Mouse (Mus musculus) adrenal gland, postnatal 25 days (tissue): ENCODE data around the gene Rai14. TPM values are rescaled to one million over a fixed set of nuclear protein-coding genes. Genes with fewer than 3 reads are reported as not detected.
A peak's percentile ranks its signal among the peaks of the same experiment; 100 is the strongest.
"Not testable (repeated sequence)": the region's sequence is repeated elsewhere in the genome, so short reads cannot be mapped to it uniquely, and the experiment has no call there.

Experiments used
- DNase-seq: peaks from one replicate; pipeline ENCODE4 v3.0.0; 2021; ENCODE audit warnings: mixed read lengths
- total RNA-seq: library from RNA; stranded (reverse); gene quantifications from 2 replicates; pipeline ENCODE4 v1.2.3, GENCODE M21; 2021

The Rai14 gene
- total RNA-seq, 1 experiment from 2014 or later, result 23.6 TPM

DNA sequence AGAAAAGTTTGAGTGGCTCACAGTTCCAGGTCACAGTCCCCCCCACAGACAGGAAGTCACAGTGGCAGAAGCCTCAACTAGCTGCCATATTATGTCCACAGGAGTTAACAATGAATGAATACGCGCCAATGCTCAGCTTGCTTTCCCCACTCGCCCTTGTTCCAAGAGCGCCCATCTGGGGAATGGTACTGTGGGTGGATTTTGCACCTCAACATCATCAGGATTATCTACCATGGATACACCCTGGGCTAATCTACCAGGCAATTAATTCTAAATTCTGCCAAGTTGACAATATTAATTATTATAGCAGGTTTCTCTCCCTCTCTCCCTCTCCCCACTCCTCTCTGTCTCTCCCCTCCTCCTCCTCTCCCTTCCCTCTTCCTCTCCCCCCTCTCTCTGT is 105.3 kb downstream of the Rai14 start:
- DNase-seq, result no peak

GRCm38 (mm10) chr15:10608508-10609098 is 105.8 kb downstream of the Rai14 start:
- DNase-seq, result no peak

DNA sequence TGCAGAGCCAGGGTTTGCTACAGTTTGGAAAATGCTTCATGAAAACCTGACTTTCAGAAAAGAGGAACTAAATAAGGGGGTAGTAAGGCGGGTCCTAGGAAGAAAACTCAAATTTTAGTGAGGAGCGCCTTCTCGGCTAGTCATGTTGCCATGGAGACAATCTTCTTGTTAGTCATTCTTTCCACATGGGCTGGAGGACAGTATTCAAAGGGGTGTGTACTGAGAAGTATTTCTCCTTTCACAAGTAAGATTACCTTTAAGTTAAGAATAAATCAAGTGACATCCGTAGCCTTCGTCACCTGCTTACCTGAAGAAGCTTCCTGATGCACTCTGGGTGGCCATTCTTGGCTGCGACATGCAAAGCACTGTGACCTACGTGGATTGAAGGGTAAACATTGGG is 115.0 kb downstream of the Rai14 start:
- no peak for DNase-seq

DNA sequence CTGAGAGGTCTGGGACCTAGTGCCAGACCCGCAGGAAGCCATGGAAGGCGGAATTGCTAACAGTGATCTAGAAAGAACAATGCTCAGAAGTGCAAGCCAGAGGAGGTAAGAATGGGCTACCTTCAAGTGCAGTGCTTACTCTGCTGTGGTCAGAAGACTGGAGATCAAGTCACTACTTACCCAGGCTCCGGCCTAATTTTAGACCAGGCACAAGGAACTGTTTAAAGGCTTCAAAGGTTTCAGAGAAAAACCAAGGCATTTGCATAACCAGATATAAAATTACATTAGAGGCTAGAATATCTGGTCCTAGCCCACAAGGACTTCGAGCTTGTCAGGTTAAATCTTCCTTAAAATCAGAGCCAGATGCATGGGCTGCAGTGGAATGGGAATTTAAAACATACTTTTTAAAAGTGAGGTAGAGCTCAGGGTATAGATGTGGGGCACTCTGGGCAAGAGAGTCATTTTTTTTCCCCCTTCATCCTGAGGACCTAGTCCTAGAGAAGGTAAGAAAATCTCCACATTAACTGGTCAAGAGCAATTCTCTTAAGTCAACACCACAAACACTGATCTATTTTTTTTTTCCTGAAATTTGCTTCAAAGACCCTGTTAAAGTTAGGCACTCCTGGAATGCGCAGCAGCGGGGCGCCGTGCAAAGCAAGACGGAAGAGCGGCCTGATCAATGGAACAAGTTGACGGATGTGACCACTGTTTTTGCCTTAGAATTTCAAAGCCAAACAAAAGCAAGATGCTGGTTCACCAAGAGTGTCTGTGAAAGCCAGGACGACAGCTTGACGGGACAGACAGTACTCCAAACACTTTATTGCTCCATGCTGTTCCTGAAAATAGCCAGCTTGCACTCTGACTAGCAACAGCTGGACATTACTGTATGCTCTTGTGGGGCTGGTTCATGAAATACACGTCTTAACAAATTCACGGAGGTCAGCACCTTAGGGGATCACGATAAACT is 115.9 kb downstream of the Rai14 start:
- DNase-seq, result no peak

DNA sequence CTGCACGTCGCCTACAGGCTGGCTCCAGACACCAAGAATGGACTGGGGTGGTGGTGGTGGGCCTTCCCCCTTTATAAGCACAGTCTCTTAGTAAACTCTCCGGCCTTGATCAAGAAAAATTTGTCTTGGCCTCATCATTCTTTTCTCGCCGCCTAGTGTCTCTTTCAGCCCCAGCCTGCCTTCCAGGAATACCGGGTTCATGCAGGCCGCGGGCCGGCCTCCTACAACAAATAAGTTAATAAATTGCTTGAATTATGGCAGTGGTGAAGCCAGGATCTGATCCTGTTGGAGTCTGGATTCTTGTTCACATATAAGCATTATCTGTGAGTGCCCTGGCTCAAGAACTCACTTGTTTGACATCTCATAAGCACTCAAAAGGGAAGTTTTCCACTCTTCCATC is 117.6 kb downstream of the Rai14 start:
- no peak for DNase-seq

- DNase-seq, result no peak
These were observed 119.0 kb downstream of the Rai14 start for GRCm38 (mm10) chr15:10595408-10595807.

GRCm38 (mm10) chr15:10594910-10595309 is 119.5 kb downstream of the Rai14 start:
- DNase-seq, result no peak

DNA sequence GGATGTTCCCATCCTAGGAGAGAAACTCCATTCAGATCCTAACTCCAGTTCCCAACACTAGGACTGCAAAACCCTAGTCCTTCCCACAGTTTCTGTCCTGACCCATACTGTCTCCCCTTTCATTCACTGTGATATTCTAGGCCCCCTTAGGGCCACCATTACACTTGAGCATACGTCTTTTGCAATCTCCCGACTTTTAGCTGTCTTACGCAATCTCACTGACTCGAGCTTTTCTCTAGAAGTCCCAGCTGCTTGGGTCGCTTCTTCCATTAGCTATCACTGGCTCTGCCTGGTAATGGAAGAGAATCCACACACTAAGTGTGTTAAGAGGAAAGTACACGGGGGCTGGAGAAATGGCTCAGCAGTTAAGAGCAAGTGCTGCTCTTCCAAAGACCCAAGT is 121.3 kb downstream of the Rai14 start:
- DNase-seq, result no peak

DNA sequence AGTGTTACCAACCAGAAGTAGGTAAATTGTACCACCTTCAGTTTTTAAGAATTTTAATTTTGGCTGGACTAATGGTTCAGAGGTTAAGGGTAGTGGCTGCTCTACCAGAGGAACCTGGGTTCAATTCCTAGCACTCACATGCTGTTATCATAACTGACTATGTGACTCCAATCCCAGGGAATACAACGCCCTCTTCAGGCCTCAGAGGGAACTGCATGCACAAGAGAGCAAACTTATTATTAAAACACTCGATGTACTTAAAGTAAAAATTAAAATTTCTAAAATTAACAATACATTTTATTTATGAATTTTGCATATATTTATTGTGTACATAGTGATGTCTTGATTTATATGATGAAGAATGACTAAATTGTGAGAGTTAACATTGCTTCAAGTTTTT is 127.9 kb downstream of the Rai14 start:
- DNase-seq, result no peak

DNA sequence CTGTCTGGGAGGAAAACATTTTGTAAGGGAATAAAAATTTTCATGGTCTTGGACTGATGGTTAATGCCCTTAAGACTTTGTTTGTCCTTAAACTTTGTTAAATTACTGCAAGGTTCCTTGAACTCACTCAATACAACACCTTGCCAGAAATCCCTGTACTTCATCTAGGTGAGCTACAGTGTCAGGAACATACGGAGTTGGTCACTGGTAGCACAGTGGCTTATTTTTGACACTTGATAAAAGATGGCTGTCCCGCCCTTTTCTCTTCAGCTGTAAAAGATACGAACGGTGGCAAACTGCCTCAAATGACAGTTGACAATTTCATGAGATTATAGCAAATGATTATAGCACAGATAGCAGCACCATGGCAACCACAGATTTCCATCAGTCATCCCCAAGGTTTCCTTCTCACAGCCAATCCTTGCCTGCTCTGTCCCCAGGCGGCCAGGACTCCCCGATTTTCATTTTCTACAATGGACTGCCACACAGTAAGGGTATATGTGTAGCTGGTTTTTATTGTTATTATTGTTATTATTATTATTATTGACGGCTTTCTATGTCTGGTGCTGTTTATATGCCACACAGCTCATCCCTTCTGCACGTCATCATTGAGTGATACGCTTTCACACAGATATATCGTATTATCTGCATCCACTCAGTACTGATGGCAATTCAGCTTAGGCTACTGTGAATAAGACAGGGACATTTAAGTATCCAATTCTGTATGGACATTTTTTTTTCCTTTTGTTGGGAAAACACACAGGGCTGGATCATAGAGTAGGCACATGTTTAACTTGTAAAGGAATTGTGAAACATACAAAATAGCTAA is 129.9 kb downstream of the Rai14 start:
- DNase-seq, result no peak

DNA sequence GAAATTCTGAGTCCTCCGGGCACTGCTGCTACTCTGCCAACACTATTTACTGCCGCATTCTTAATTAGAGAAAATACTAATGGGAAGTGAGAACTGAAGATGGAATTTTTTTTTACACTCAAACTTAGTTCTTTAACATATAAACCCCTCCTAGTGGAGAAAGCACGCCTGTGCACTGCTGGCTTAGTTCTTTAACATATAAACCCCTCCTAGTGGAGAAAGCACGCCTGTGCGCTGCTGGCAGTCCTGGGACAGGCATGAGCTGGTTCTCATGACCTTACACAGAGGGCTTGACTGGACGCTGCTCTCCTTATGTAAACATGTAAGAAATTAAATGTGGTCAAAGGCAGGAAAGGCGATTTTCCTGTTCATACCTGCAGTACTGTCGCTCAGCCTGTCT is 131.0 kb downstream of the Rai14 start:
- peak; percentile 40 for DNase-seq

DNA sequence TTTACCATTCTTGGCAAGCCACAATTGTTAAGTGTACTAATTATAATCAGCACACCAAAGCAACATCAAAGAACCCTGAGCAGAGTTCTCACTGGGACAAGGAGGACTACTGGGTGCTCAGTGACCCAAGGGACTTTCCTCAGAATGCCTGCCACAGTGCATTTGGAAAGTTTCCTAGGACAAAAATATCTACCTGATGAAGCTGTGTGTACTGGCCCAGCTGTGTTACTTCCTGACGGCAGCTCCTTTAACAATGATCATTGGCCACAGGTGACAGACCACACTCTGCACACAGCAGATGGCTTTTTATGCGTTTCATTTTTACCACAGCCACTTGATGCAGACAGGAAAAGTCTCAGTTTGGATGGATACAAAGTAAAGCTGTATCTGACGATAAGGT is 135.3 kb downstream of the Rai14 start:
- no peak for DNase-seq

- no peak for DNase-seq
These were observed 147.9 kb downstream of the Rai14 start for GRCm38 (mm10) chr15:10566486-10566885.

- DNase-seq, result no peak
These were observed 150.2 kb downstream of the Rai14 start for GRCm38 (mm10) chr15:10564201-10564600.

- no peak for DNase-seq
These were observed 152.1 kb downstream of the Rai14 start for GRCm38 (mm10) chr15:10562281-10562680.

DNA sequence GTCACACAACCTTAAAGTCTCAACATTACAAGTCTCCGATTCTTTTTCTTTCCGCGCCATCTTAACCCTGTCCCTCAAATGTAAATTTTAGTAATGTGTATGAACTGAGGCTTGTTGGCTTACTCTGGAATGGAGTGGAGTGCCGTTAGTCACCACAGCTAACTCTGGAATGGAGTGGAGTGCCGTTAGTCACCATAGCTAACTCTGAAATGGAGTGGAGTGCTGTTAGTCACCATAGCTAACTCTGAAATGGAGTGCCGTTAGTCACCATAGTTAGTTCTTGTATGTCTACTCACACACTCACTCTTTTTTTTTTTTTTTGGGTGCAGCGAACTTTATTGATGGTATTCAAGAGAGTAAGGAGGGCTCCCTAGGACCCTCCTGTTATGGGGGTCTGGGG is 154.4 kb downstream of the Rai14 start:
- no peak for DNase-seq

GRCm38 (mm10) chr15:10558465-10558864 is 156.0 kb downstream of the Rai14 start, which contains the start of gene Ttc23l:
Ttc23l (minus strand) TSS chr15:10558668.
- no peak for DNase-seq

GRCm38 (mm10) chr15:10554336-10554735 is 160.1 kb downstream of the Rai14 start:
- DNase-seq, result no peak

DNA sequence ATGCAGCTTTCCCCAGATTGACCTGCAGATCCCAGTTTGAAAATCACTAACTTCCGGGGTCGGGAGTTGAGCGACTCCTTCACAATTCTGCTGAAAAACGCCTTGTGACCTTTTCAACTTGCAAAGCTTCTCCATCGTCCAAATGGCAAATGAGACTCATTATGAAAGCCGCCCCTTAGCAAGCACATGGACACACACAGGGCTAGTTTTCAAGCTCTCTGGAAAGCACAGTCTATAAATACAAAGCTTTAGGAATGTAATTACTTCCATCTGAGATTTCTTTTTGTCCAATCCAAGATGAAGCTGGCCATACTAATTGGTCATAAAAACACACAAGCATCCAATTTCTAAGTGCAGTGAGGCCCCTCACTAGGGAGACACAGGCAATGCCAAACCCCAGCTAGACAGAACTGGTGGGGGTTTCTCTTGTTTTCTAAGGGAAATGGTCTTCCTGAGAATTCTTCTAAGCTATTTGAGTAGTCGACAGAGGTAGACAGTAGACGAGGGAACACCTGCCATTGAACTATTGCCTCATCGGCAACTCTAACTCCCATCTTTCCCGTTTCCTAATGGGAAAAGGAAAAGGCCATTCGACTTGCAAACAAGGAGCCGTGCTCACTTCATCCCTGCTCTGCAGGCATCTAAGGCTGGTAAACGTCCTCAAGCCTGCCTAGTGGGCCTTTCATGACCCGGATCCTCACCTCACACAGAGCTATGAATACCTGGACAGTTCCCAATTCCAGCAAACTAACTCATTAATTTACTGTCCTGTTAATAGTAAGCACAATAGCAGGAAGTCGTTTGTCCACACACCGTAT is 173.9 kb downstream of the Rai14 start:
- DNase-seq, result no peak

DNA sequence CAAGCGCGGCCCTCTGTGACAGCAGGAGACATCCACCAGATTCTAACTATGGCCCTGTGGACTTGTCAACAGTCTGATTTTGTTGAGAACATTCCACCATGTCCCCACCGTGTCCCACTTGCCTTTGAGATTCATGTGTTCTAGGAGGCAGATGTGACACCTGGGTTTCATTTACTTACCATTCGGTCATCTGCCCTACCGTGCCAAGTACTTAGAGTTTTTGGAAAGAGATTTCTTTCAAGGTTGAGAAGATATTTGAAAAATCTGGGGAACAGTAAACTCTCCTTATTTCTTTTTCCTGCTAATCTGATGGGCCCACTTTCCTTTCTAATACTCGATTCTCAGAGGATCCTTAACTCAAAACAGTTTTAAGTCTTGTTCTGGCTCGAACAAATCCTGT is 178.5 kb downstream of the Rai14 start:
- no peak for DNase-seq

GRCm38 (mm10) chr15:10534591-10534990 is 179.8 kb downstream of the Rai14 start:
- DNase-seq, result no peak

DNA sequence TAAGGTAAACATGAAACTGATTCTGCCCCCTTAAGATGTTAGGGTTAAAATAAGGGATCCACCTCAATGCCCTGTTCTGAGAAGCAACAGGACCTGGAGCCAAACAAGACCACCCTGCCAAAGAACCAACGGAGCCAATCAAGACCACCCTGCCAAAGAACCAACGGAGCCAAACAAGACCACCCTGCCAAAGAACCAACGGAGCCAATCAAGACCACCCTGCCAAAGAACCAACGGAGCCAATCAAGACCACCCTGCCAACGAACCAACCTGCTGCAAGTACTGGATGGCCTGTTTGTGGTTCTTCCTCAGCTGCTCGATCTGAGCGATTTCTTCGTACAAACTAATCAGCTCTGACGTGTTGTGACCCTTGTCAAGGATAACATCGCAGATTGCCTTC is 181.1 kb downstream of the Rai14 start:
- not testable (repeated sequence) for DNase-seq
